Mouse (Mus musculus) E14TG2a.4 (cell line): ENCODE results near the gene Poldip2.

Experiments
- H3K27me3 ChIP-seq: 2 replicates; pipeline ENCODE4 v1.6.1; 2014; ENCODE audit warnings: low read length, control low read depth; ENCODE audit not compliant: insufficient read depth
- H3K36me3 ChIP-seq: 2 replicates; pipeline ENCODE4 v1.6.1; 2014; ENCODE audit warnings: low read length, control low read depth; ENCODE audit not compliant: insufficient read depth
- H3K4me1 ChIP-seq: replicated peaks from 2 replicates; pipeline ENCODE4 v1.6.1; 2014; ENCODE audit warnings: low read depth, low read length, control low read depth
- H3K4me3 ChIP-seq: replicated peaks from 2 replicates; pipeline ENCODE4 v1.5.1; 2014; ENCODE audit warnings: mild to moderate bottlenecking, low read length
- H3K9me3 ChIP-seq: 2 replicates; pipeline ENCODE4 v1.6.1; 2014; ENCODE audit warnings: low read length, control low read depth
- CTCF ChIP-seq: conservative IDR thresholded peaks from 2 replicates; pipeline ENCODE4 v1.5.1; 2014; ENCODE audit warnings: low read length
- NANOG ChIP-seq: IDR thresholded peaks from 2 replicates; pipeline ENCODE4 v1.6.1; 2014; ENCODE audit warnings: borderline replicate concordance, low read length, mixed read lengths
- POU5F1 ChIP-seq: IDR thresholded peaks from 2 replicates; pipeline ENCODE4 v1.6.1; 2014; ENCODE audit warnings: low read length, borderline replicate concordance

The Poldip2 gene

GRCm38 (mm10) chr11:78499004-78499403 is 13.0 kb upstream of the Poldip2 start, which contains the start of gene Vtn:
TSS of gene Vtn (plus strand) at chr11:78499091.
- Histone ChIP-seq H3K4me3 (peak within 1 kb of the TSS; percentile 85), H3K4me1 (peaks cover 42% of the 10 kb centered on the region), H3K27me3 (peaks cover 67% of the 10 kb centered on the region), H3K36me3 (peaks cover 8% of the 10 kb centered on the region; the same call in 1 of the 2 replicates), H3K9me3 (no peaks in the 10 kb centered on the region)
- no peak for TF ChIP-seq CTCF
- no peak for TF ChIP-seq POU5F1
- TF ChIP-seq NANOG: no peak

- H3K27me3 ChIP-seq: peaks cover 62% of the 10 kb centered on the region
- H3K4me1 ChIP-seq: peaks cover 42% of the 10 kb centered on the region
Measured at GRCm38 (mm10) chr11:78499543-78499942, 12.4 kb upstream of the Poldip2 start.

DNA sequence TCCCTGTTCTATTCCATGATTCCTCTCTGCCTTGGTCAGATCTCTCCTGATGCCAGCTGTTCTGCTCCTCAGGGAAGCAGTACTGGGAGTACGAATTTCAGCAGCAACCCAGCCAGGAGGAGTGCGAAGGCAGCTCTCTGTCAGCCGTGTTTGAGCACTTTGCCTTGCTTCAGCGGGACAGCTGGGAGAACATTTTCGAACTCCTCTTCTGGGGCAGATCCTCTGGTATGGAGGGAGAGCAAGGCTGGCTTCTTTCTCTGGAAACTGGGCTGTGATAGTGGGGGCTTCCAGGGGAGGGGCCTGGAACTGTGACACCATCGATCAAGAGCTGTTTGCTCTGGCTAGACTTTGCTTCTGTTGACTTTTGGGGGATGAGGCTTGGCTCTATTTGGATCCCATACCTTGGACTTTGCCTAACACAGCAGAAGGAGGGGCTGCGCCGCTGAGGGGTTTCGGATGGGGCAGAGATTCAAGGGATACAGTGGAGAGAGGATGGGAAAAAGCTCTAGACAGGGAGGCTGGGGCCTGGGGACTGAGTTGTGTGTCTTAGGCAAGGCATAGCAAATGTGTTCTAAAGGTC is 11.3 kb upstream of the Poldip2 start:
- Histone ChIP-seq H3K27me3 (peaks cover 51% of the 10 kb centered on the region), H3K4me3 (no peak overlapping the region), H3K36me3 (peaks cover 25% of the 10 kb centered on the region), H3K4me1 (peaks cover 42% of the 10 kb centered on the region), H3K9me3 (no peaks in the 10 kb centered on the region)
- TF ChIP-seq POU5F1 (no peak), NANOG (no peak), CTCF (no peak)

More at GRCm38 (mm10) chr11:78499543-78499942, 12.4 kb upstream of the Poldip2 start:
- no peak for TF ChIP-seq NANOG
- TF ChIP-seq CTCF: no peak
- TF ChIP-seq POU5F1: no peak
- Histone ChIP-seq H3K36me3 (peaks cover 14% of the 10 kb centered on the region; the same call in 1 of the 2 replicates), H3K9me3 (no peaks in the 10 kb centered on the region), H3K4me3 (no peak overlapping the region)

DNA sequence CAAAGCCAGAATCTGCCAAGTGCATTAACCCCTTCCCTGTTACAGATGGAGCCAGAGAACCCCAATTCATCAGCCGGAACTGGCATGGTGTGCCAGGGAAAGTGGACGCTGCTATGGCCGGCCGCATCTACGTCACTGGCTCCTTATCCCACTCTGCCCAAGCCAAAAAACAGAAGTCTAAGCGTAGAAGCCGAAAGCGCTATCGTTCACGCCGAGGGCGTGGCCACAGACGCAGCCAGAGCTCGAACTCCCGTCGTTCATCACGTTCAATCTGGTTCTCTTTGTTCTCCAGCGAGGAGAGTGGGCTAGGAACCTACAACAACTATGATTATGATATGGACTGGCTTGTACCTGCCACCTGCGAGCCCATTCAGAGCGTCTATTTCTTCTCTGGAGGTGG is 10.5 kb upstream of the Poldip2 start:
- Histone ChIP-seq H3K4me3 (no peak overlapping the region), H3K36me3 (peaks cover 34% of the 10 kb centered on the region), H3K9me3 (no peaks in the 10 kb centered on the region), H3K27me3 (peaks cover 43% of the 10 kb centered on the region), H3K4me1 (peaks cover 42% of the 10 kb centered on the region)
- TF ChIP-seq POU5F1 (no peak), CTCF (no peak)

DNA sequence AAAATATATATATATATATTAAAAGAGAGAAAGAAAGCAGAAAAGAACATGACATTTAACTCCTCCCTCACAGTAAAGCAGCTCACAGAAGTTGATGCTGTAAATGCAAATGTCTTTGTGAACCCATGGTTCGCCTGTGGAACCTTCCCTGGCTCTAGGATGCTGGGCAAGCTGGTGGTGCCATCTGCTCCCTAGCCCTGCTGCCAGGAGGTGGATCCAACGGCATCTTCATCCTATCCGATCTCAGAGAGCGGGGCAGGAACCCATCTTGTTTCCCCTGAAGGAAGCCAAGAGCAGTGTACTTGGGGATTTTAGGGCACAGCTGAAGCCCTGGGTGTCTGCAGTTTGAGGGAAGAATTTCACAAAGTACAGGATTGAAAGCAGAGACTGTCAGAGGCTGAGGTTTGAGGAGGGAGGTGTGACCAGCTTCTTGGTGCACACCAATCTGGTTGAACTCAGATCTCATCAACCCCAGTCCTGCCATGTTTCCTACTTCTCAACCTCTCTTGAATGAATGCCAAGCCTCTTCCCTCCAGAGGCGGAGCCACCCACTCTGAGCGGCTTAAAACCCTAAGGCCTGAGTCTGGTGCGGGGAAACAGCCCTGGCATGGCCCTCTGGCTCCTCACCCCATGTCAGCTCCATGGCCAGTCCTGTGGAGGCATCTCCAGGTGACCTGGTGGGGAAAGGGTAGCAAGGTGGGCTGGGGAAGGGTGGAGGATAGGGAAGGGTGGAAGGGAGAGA is 8.9 kb upstream of the Poldip2 start, which contains the start of gene Sebox:
Gene Sebox, plus strand, starts transcription at position 539 of the 742 bp plus-strand sequence.
- no peak for TF ChIP-seq POU5F1
- no peak for TF ChIP-seq NANOG
- no peak for TF ChIP-seq CTCF
- H3K9me3 ChIP-seq: no peaks in the 10 kb centered on the region
- peaks cover 49% of the 10 kb centered on the region for H3K36me3 ChIP-seq
- no peak within 1 kb of the TSS for H3K4me3 ChIP-seq
- peaks cover 35% of the 10 kb centered on the region for H3K27me3 ChIP-seq
- peaks cover 35% of the 10 kb centered on the region for H3K4me1 ChIP-seq

DNA sequence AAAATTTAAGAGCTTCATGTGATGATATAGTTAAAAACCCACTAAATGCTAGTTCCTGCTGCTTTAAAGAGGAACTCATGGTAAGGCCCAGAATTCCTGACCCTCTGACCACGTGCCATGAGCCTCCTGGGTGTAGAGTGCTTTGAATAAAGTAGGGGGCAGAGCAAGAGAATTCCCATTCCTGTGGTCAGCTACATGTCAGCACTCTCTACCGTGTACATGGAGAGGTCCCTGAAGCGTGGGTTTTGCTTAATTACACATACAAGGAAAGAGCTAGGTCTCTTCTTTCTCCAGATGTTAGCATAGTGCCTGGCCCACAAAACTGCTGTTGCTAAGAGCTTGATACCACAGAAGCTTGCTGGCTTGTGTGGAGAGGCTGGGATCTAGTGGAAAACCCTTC is 6.6 kb upstream of the Poldip2 start:
- Histone ChIP-seq H3K36me3 (peaks cover 73% of the 10 kb centered on the region), H3K4me3 (no peak overlapping the region), H3K27me3 (peaks cover 16% of the 10 kb centered on the region), H3K9me3 (no peaks in the 10 kb centered on the region), H3K4me1 (peaks cover 28% of the 10 kb centered on the region)
- TF ChIP-seq NANOG (no peak), POU5F1 (no peak), CTCF (no peak)

GRCm38 (mm10) chr11:78509148-78509547 is 2.8 kb upstream of the Poldip2 start:
- TF ChIP-seq POU5F1: no peak
- TF ChIP-seq CTCF: peak; percentile 31; the same call in 1 of the 2 replicates
- Histone ChIP-seq H3K4me1 (peaks cover 34% of the 10 kb centered on the region), H3K9me3 (no peaks in the 10 kb centered on the region), H3K36me3 (peaks cover 73% of the 10 kb centered on the region), H3K27me3 (no peaks in the 10 kb centered on the region), H3K4me3 (no peak overlapping the region)

GRCm38 (mm10) chr11:78513106-78513790 is 1.3 kb downstream of the Poldip2 start:
- Histone ChIP-seq H3K4me1 (peaks cover 53% of the 10 kb centered on the region), H3K4me3 (peak overlapping the region; percentile 95), H3K9me3 (no peaks in the 10 kb centered on the region), H3K36me3 (peaks cover 70% of the 10 kb centered on the region), H3K27me3 (no peaks in the 10 kb centered on the region)
- no peak for TF ChIP-seq POU5F1
- no peak for TF ChIP-seq CTCF
- TF ChIP-seq NANOG: no peak
